Mouse (Mus musculus) adipose tissue, adult 10 weeks (tissue): ENCODE data around the gene C5ar1. TPM values are rescaled to one million over a fixed set of nuclear protein-coding genes. Genes with fewer than 3 reads are reported as not detected.

Experiments
- polyA plus RNA-seq: library from polyadenylated mRNA; stranded (reverse); fragments of 350-450 nt; fragmentation: Illumina TruSeq; extraction: RNeasy Lipid Tissue Mini Kit (QIAGEN cat#74804); gene quantifications from one replicate; pipeline ENCODE4 v1.2.3, GENCODE M21; 2014; ENCODE audit warnings: low read depth, low replicate concordance

C5ar1 gene
- polyA plus RNA-seq, result 12.3 TPM

GRCm38 (mm10) chr7:16259110-16259590, at the start of gene C5ar1:
Gene C5ar1 (minus strand): TSS chr7:16259540.

GRCm38 (mm10) chr7:16308093-16308492, 48.8 kb upstream of the C5ar1 start, which contains the start of gene Bbc3:
Gene Bbc3 (plus strand): TSS chr7:16308393.

GRCm38 (mm10) chr7:16286026-16286961, 27.0 kb upstream of the C5ar1 start, which contains the start of gene Ccdc9:
Gene Ccdc9 (minus strand): TSS chr7:16286795.

GRCm38 (mm10) chr7:16273081-16273765, 13.9 kb upstream of the C5ar1 start, which contains the start of gene Inafm1:
Gene Inafm1 (minus strand): TSS chr7:16273617.

GRCm38 (mm10) chr7:16244067-16244466, 15.3 kb downstream of the C5ar1 start, which contains the start of gene C5ar2:
Gene C5ar2 (minus strand): TSS chr7:16244154.

GRCm38 (mm10) chr7:16221582-16222272, 37.6 kb downstream of the C5ar1 start, which contains the start of gene Dhx34:
Gene Dhx34 (minus strand): TSS chr7:16222037.

Other genes starting within 250 kb of the C5ar1 start
- gene Bicra, start 211.6 kb downstream of the C5ar1 start, polyA plus RNA-seq, result 7.2 TPM
- 3.0 TPM for gene Zfp541, start 197.7 kb downstream of the C5ar1 start, polyA plus RNA-seq
- 151 TPM for gene Napa, start 161.1 kb downstream of the C5ar1 start, polyA plus RNA-seq
- 19.4 TPM for gene Kptn, start 139.6 kb downstream of the C5ar1 start, polyA plus RNA-seq
- gene Slc8a2, start 129.7 kb downstream of the C5ar1 start, polyA plus RNA-seq, result 0.88 TPM
- 7.8 TPM for gene Meis3, start 84.5 kb downstream of the C5ar1 start, polyA plus RNA-seq
- gene Dhx34, start 37.5 kb downstream of the C5ar1 start, polyA plus RNA-seq, result 10.2 TPM
- 0.96 TPM for gene C5ar2, start 15.4 kb downstream of the C5ar1 start, polyA plus RNA-seq
- gene Inafm1, start 14.1 kb upstream of the C5ar1 start, polyA plus RNA-seq, result 27.0 TPM
- 90.4 TPM for gene Ccdc9, start 27.3 kb upstream of the C5ar1 start, polyA plus RNA-seq
- gene Bbc3, start 48.9 kb upstream of the C5ar1 start, polyA plus RNA-seq, result 5.7 TPM
- gene Sae1, start 128.3 kb upstream of the C5ar1 start, polyA plus RNA-seq, result 63.5 TPM
- gene Zc3h4, start 141.4 kb upstream of the C5ar1 start, polyA plus RNA-seq, result 28.5 TPM
- 36.6 TPM for gene Tmem160, start 193.2 kb upstream of the C5ar1 start, polyA plus RNA-seq
- gene Npas1, start 218.2 kb upstream of the C5ar1 start, polyA plus RNA-seq, result not detected